Mouse (Mus musculus) ovary, adult 2 months (tissue): ENCODE results near the gene Gm28729. TPM values are rescaled to one million over a fixed set of nuclear protein-coding genes. Genes with fewer than 3 reads are reported as not detected.

Source experiments
- polyA plus RNA-seq: library from polyadenylated mRNA; depleted of rRNA; stranded (reverse); fragments of >200 nt; gene quantifications from 2 replicates; pipeline ENCODE4 v1.2.3, GENCODE M21; 2012; rRNA removed

Gm28729 gene
- 1.6 and 2.0 TPM in 2 replicates for polyA plus RNA-seq

GRCm38 (mm10) chr9:96524972-96525506 lies at the start of gene Gm28729:
TSS of gene Gm28729 (minus strand) at chr9:96525264.

GRCm38 (mm10) chr9:96478071-96478888 lies 46.8 kb downstream of the Gm28729 start, which contains the start of gene Rnf7:
TSS of gene Rnf7 (minus strand) at chr9:96478675.

Other genes with a start within 250 kb of the Gm28729 start
- 75.5 and 84.1 TPM in 2 replicates for gene Atp1b3, start 160.8 kb downstream of the Gm28729 start, polyA plus RNA-seq
- gene Rnf7, start 46.6 kb downstream of the Gm28729 start, polyA plus RNA-seq, result 130 and 204 TPM in 2 replicates
- gene Rasa2, start 106.4 kb upstream of the Gm28729 start, polyA plus RNA-seq, result 1.3 and 1.6 TPM in 2 replicates
- gene Zbtb38, start 227.6 kb upstream of the Gm28729 start, polyA plus RNA-seq, result 15.6 and 15.9 TPM in 2 replicates